Mouse (Mus musculus): ENCODE measurements around the gene Vgf.

DNA sequence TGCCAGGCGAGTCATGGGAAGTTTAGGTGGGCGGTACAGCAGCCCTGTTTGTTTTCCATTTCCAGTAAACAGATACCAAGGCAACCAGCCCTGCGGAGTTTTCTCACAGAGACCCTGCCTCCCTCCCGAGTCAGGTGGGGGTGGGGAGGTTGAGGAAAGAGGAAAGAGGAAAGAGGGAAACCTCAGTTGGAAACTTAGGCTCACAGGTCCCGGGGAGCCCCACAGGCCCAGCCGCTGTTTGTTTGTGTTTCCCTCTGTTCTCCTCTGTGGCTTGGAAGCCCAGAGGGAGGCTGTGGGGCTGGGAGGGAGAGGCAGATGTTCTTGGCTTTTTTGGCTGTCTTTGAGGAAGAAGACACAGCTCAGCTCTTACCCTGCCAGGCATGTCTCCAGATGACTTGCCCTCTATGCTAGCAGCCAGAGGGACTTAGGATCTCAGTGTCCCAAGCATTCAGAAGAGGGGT, 48.0 kb downstream of the Vgf start:
- TF ChIP-seq CTCF (conservative IDR thresholded peaks at IDR 0.05; ENCODE audit: insufficient read depth, insufficient read length, low read depth, low read length), result no peak
- TF ChIP-seq POLR2A (IDR thresholded peaks at IDR 0.05; ENCODE audit: low read depth, low read length), result no peak
